Mouse (Mus musculus): ENCODE measurements at regions not wholly inside any gene's neighbourhood (a gene's known extent, or its start where the extent isn't known, plus 50 kb on each side); places are given as distances from the start of the nearest gene placed in this dataset.

GRCm38 (mm10) chr8:87131716-87132115 is 246.7 kb upstream of the N4bp1 start:
- TF ChIP-seq CTCF (IDR thresholded peaks at IDR 0.05; ENCODE audit: borderline replicate concordance, control insufficient read depth, extremely low read depth, insufficient read depth, low read length, poor library complexity) (no peak), POLR2A (IDR thresholded peaks at IDR 0.05; ENCODE audit: control insufficient read depth, extremely low read depth, insufficient read depth, low read length, poor library complexity) (no peak)

All from thymus, adult 2 months (tissue).